Mouse (Mus musculus) v-Abl transformed pro-B cells (cell line): ENCODE data around the gene Unc80.

Source experiments
- in situ Hi-C, 2 experiments: fragments of 400-800 bp; cut with MboI; formaldehyde crosslinking; loops; one replicate each; pipeline ENCODE4 v1.15.1; 2025; ENCODE audit not compliant: unreplicated experiment in 2 of 2

Gene Unc80

GRCm38 (mm10) chr1:66608304-66608703 is 140.1 kb downstream of the Unc80 start:
- in situ Hi-C loops: no loop called here

- in situ Hi-C loops: no loop called here
These were observed 149.0 kb downstream of the Unc80 start for GRCm38 (mm10) chr1:66617188-66617587.

GRCm38 (mm10) chr1:66638177-66638576 is 170.0 kb downstream of the Unc80 start:
- in situ Hi-C loops: no loop called here

- in situ Hi-C loops: no loop called here
These were observed 178.7 kb downstream of the Unc80 start for GRCm38 (mm10) chr1:66646894-66647293.

- in situ Hi-C loops: no loop called here
These were observed 181.4 kb downstream of the Unc80 start for GRCm38 (mm10) chr1:66649568-66649967.

GRCm38 (mm10) chr1:66650006-66650405 is 181.8 kb downstream of the Unc80 start:
- in situ Hi-C loops: loop anchor here (10.0 to 25.0 kb wide), 2 partner anchors 475 to 1338 kb away; partner anchors contain the start of gene Map2 (in 1 of the 2)

GRCm38 (mm10) chr1:66655119-66655746 is 187.1 kb downstream of the Unc80 start:
- in situ Hi-C loops: loop anchor here (5.0 to 25.0 kb wide), 4 partner anchors 480 to 1343 kb away; partner anchors contain the start of gene Map2 (in 1 of the 2)

GRCm38 (mm10) chr1:66655747-66656119 is 187.6 kb downstream of the Unc80 start:
- in situ Hi-C loops: loop anchor here (5.0 to 25.0 kb wide), 4 partner anchors 481 to 1343 kb away; partner anchors contain the start of gene Map2 (in 1 of the 2)

- in situ Hi-C loops: loop anchor here in 1 of 2 experiments (25.0 kb wide), 1 partner anchor 1359 kb away; no protein-coding TSS in a partner anchor
These were observed 203.3 kb downstream of the Unc80 start for GRCm38 (mm10) chr1:66671475-66671874.

- in situ Hi-C loops: loop anchor here in 1 of 2 experiments (25.0 kb wide), 1 partner anchor 1361 kb away; no protein-coding TSS in a partner anchor
These were observed 204.6 kb downstream of the Unc80 start for GRCm38 (mm10) chr1:66672812-66673211.

- in situ Hi-C loops: loop anchor here in 1 of 2 experiments (25.0 kb wide), 1 partner anchor 334 kb away; no protein-coding TSS in a partner anchor
These were observed 209.8 kb downstream of the Unc80 start for GRCm38 (mm10) chr1:66677928-66678327.

GRCm38 (mm10) chr1:66678662-66679061 is 210.5 kb downstream of the Unc80 start:
- in situ Hi-C loops: loop anchor here in 1 of 2 experiments (25.0 kb wide), 1 partner anchor 334 kb away; no protein-coding TSS in a partner anchor

GRCm38 (mm10) chr1:66682974-66683373 is 214.8 kb downstream of the Unc80 start:
- in situ Hi-C loops: loop anchor here in 1 of 2 experiments (25.0 kb wide), 1 partner anchor 329 kb away; no protein-coding TSS in a partner anchor

- in situ Hi-C loops: loop anchor here in 1 of 2 experiments (25.0 kb wide), 1 partner anchor 321 kb away; no protein-coding TSS in a partner anchor
These were observed 223.6 kb downstream of the Unc80 start for GRCm38 (mm10) chr1:66691772-66692171.

- in situ Hi-C loops: loop anchor here in 1 of 2 experiments (25.0 kb wide), 1 partner anchor 320 kb away; no protein-coding TSS in a partner anchor
These were observed 224.1 kb downstream of the Unc80 start for GRCm38 (mm10) chr1:66692308-66692707.

GRCm38 (mm10) chr1:66692780-66693392 is 224.7 kb downstream of the Unc80 start:
- in situ Hi-C loops: loop anchor here in 1 of 2 experiments (25.0 kb wide), 1 partner anchor 319 kb away; no protein-coding TSS in a partner anchor

GRCm38 (mm10) chr1:66694266-66694665 is 226.1 kb downstream of the Unc80 start:
- in situ Hi-C loops: loop anchor here in 1 of 2 experiments (25.0 kb wide), 1 partner anchor 318 kb away; no protein-coding TSS in a partner anchor

GRCm38 (mm10) chr1:66695296-66695695 is 227.1 kb downstream of the Unc80 start:
- in situ Hi-C loops: loop anchor here in 1 of 2 experiments (25.0 kb wide), 1 partner anchor 317 kb away; no protein-coding TSS in a partner anchor

- in situ Hi-C loops: loop anchor here (10.0 to 25.0 kb wide), 3 partner anchors 313 to 1515 kb away; partner anchors contain the start of genes Idh1 (in 2 of the 2) and Pikfyve (in 2 of the 2)
These were observed 231.5 kb downstream of the Unc80 start for GRCm38 (mm10) chr1:66699630-66700029.

GRCm38 (mm10) chr1:66700149-66700692 is 232.1 kb downstream of the Unc80 start:
- in situ Hi-C loops: loop anchor here (10.0 to 25.0 kb wide), 2 partner anchors 1513 to 1515 kb away; partner anchors contain the start of genes Idh1 (in 2 of the 2) and Pikfyve (in 2 of the 2)
